Mouse (Mus musculus) CD4-positive naive resting alpha-beta T cell, adult 57 days (primary cell): Measurements from ENCODE around the gene Gm17555. TPM values are rescaled to one million over a fixed set of nuclear protein-coding genes. Genes with fewer than 3 reads are reported as not detected.

ENCODE experiments used
- total RNA-seq: library from RNA; stranded (reverse); gene quantifications from one replicate; pipeline ENCODE4 v1.2.4, GENCODE M21; 2023

The Gm17555 gene
- not detected for total RNA-seq

DNA sequence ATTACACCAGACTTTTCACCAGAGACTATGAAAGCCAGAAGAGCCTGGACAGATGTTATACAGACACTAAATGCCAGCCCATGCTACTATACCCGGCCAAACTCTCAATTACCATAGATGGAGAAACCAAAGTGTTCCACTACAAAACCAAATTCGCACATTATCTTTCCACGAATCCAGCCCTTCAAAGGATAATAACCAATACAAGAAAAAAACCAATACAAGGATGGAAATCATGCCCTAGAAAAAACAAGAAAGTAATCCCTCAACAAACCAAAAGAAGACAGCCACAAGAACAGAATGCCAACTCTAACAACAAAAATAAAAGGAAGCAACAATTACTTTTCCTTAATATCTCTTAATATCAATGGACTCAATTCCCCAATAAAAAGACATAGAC lies at the start of gene Gm17555:
Gene Gm17555 (plus strand): TSS at position 301 of the 400 bp plus-strand sequence.

Other genes starting within 250 kb of the Gm17555 start
- gene Fgf7, start 180.4 kb upstream of the Gm17555 start, total RNA-seq = not detected
- gene Fam227b, start 63.1 kb upstream of the Gm17555 start, total RNA-seq = not detected
- gene Dtwd1, start 63.0 kb upstream of the Gm17555 start, total RNA-seq = 4.3 TPM